Mouse (Mus musculus) liver, embryonic 15.5 days (tissue): ENCODE data around the gene Ckap5. TPM values are rescaled to one million over a fixed set of nuclear protein-coding genes. Genes with fewer than 3 reads are reported as not detected.

Experiments
- ATAC-seq: fragments of 200-750 bp; cut with Nextera tagmentation; 2 replicates; pipeline ENCODE4 v1.8.0; 2017; ENCODE audit warnings: moderate number of reproducible peaks, mild to moderate bottlenecking, moderate library complexity; ENCODE audit not compliant: insufficient read depth
- H3K27ac ChIP-seq: fragments of 300-500 bp; sonication (generic); replicated peaks from 2 replicates; pipeline ENCODE4 v1.5.1; 2015; ENCODE audit warnings: mild to moderate bottlenecking, inconsistent platforms
- H3K27me3 ChIP-seq: fragments of 300-500 bp; sonication (generic); 2 replicates; pipeline ENCODE4 v1.6.1; 2015; ENCODE audit warnings: mild to moderate bottlenecking, inconsistent platforms
- H3K36me3 ChIP-seq: fragments of 300-500 bp; sonication (generic); replicated peaks from 2 replicates; pipeline ENCODE4 v1.6.1; 2015; ENCODE audit warnings: moderate library complexity, mild to moderate bottlenecking, inconsistent platforms
- H3K4me1 ChIP-seq: fragments of 300-500 bp; sonication (generic); replicated peaks from 2 replicates; pipeline ENCODE4 v1.6.1; 2015; ENCODE audit warnings: inconsistent platforms
- H3K4me2 ChIP-seq: fragments of 300-500 bp; sonication (generic); 2 replicates; pipeline ENCODE4 v1.6.1; 2015; ENCODE audit warnings: moderate library complexity, mild to moderate bottlenecking, inconsistent platforms
- H3K4me3 ChIP-seq: fragments of 300-500 bp; sonication (generic); replicated peaks from 2 replicates; pipeline ENCODE4 v1.5.1; 2015; ENCODE audit warnings: mild to moderate bottlenecking, inconsistent platforms
- H3K9ac ChIP-seq: fragments of 300-500 bp; sonication (generic); 2 replicates; pipeline ENCODE4 v1.6.1; 2015; ENCODE audit warnings: moderate library complexity, mild to moderate bottlenecking, inconsistent platforms
- H3K9me3 ChIP-seq: fragments of 300-500 bp; sonication (generic); replicated peaks from 2 replicates; pipeline ENCODE4 v1.6.1; 2016; ENCODE audit warnings: inconsistent platforms
- WGBS: fragments of 180-500 bp; shearing (Covaris S2); methylation state at CpG from one replicate; pipeline ENCODE4 v1.1.7; 2015; ENCODE audit warnings: mixed read lengths; ENCODE audit not compliant: insufficient replicate concordance; 5-methylcytosine and 5-hydroxymethylcytosine counted together
- polyA plus RNA-seq: library from polyadenylated mRNA; unstranded; fragments of >200 nt; fragmentation: Nextera tagmentation; extraction: Ambion mirVana; gene quantifications from 2 replicates; pipeline ENCODE4 v1.2.1, GENCODE M21; 2015

Ckap5 gene
- polyA plus RNA-seq, 1 experiment from 2014 or later: 40.6 TPM

DNA sequence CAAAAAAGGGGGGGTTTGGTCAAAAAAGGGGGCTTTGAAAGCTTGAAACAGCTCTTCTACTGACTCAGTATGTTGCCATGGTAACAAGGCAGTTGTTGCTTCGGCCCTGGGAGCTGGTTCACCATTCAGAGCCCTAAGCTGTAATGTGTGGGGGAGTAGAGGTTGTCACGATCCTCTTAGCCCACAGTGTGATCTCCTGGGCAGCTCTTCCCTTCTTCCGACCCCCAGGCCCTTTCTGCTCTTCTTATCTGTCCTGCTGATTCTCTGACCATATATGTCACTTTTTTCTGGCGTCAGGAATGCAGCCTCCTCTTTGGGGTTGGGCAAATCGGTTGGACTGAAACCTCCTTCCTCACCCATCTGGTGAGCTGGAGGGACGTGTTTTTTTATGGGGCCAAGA lies 126.3 kb downstream of the Ckap5 start:
- no peaks in the 10 kb centered on the region for H3K27me3 ChIP-seq
- peaks cover 41% of the 10 kb centered on the region for H3K4me1 ChIP-seq
- no peak for ATAC-seq
- no peaks in the 10 kb centered on the region for H3K9me3 ChIP-seq
- H3K27ac ChIP-seq: no peak overlapping the region
- H3K4me3 ChIP-seq: no peak overlapping the region
- no peak overlapping the region for H3K4me2 ChIP-seq
- WGBS: 52% methylated on average over 6 of the region's 6 CpGs
- no peak overlapping the region for H3K9ac ChIP-seq
- peaks cover 59% of the 10 kb centered on the region for H3K36me3 ChIP-seq

DNA sequence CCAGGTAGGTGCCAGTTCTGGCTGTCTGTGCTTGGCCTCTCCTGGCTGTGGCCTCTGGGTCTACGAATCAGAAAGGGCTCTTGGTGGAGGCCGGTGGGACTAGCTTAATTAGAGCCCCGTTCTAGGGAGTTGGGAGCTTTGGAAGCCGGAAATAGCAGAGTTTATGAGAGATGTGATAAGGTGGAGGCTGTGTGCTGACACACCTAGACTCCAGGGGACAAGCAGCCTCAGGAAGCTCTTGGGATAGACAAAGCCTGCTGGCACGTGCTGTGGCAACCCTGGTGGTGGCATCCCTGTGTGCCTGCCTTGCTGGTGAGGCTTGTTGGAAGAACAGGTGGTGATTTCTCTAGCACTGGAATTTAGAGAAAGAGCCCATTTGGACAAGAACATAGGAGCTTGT lies 128.8 kb downstream of the Ckap5 start:
- ATAC-seq: no peak
- H3K4me2 ChIP-seq: no peak overlapping the region

DNA sequence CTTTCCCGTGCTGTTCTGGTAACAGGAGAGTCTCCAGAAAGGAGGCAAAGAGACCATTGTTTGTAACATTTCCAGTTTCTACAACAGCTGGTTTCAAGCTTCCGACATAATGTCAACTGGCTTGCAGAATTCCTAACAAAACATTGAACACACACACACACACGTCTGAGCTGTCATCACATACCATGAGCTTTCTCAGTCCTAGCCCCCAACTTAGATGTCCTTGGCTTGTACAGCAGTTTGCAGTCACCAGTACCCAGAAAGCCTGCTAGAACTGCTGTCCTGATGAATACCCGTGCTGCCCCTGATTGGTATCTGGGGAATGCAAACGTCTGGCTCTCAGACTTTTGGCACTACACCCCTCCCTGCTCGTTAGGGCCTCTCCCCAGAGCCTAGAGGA lies 129.3 kb downstream of the Ckap5 start:
- Histone ChIP-seq H3K27ac (no peak overlapping the region), H3K4me2 (no peak overlapping the region), H3K27me3 (no peaks in the 10 kb centered on the region), H3K4me3 (no peak overlapping the region), H3K9ac (no peak overlapping the region), H3K36me3 (peaks cover 80% of the 10 kb centered on the region), H3K9me3 (no peaks in the 10 kb centered on the region), H3K4me1 (peaks cover 24% of the 10 kb centered on the region)
- ATAC-seq: no peak
- WGBS: 59% methylated on average over 6 of the region's 6 CpGs

More for the DNA sequence above, 128.8 kb downstream of the Ckap5 start:
- Histone ChIP-seq H3K4me3 (no peak overlapping the region), H3K27ac (no peak overlapping the region), H3K9me3 (no peaks in the 10 kb centered on the region), H3K9ac (no peak overlapping the region), H3K36me3 (peaks cover 79% of the 10 kb centered on the region), H3K27me3 (no peaks in the 10 kb centered on the region), H3K4me1 (peaks cover 27% of the 10 kb centered on the region)
- WGBS: 77% methylated on average over 5 of the region's 5 CpGs

DNA sequence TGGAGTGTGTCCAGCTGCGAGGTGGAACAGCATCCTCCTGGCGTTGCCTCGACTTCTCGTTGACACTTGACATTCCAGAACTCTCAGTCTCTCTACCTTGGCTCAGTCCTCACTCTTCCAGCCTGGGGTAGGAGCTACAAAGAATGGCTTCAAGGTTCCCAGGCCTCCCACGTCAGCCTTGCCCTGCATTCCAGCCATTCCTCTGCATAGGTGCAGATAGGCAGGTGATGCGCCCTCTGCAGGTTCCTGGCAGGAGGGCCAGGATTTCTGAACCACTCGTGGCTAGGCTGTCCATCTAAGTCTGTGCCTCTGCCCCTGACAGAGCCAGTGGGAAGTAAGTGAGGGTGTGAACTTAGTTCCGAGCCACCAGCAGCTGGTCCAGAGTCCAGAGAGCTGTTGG lies 130.2 kb downstream of the Ckap5 start:
- Histone ChIP-seq H3K36me3 (peaks cover 90% of the 10 kb centered on the region), H3K4me3 (no peak overlapping the region), H3K9ac (no peak overlapping the region), H3K27ac (no peak overlapping the region), H3K4me2 (no peak overlapping the region), H3K4me1 (peaks cover 14% of the 10 kb centered on the region), H3K27me3 (no peaks in the 10 kb centered on the region), H3K9me3 (no peaks in the 10 kb centered on the region)
- 73% methylated on average over 8 of the region's 8 CpGs for WGBS
- peak; percentile 5; the same call in 1 of the 2 replicates for ATAC-seq

DNA sequence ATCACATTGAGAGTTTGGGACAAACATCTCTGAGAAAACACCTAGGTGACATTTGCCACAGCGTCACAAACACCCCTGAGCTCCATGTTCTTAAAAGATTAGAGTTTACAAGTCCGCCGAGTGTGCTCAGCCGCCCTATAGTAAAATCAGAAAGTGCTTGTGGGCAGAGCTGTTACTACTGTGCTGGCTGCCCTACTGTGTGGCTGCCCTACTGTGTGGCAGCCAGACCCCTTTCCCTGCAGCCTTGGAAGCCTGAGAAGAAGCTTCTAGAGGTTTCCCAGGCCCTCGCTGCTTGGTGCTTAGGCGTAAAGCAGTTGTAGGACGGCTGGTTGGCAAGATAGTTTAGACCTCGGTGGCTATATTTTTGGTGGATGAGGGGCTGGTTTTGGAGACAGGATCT lies 133.1 kb downstream of the Ckap5 start:
- ATAC-seq: no peak
- no peak overlapping the region for H3K4me2 ChIP-seq
- no peaks in the 10 kb centered on the region for H3K27me3 ChIP-seq
- no peak overlapping the region for H3K9ac ChIP-seq
- no peak overlapping the region for H3K27ac ChIP-seq
- WGBS: 86% methylated on average over 8 of the region's 8 CpGs
- no peaks in the 10 kb centered on the region for H3K9me3 ChIP-seq
- no peak overlapping the region for H3K4me3 ChIP-seq
- H3K36me3 ChIP-seq: peaks cover 91% of the 10 kb centered on the region
- H3K4me1 ChIP-seq: no peaks in the 10 kb centered on the region

DNA sequence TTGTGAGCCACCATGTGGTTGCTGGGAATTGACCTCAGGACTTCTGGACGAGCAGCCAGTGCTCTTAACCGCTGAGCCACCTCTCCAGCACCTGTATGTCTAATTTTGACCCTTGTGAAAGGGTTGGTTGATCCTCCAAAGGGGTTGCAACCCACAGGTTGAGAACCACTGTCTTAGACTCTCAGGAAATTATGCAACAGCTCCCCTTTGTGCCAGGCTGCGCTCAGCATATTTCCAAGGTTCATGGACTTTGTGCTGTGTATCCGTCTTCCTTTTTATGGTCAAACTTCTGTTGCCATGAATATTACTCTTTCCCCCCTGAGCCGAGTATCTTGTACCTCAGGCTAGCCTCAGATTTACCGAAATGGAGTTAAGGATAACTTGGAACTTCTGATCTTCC lies 134.4 kb downstream of the Ckap5 start:
- Histone ChIP-seq H3K9me3 (no peaks in the 10 kb centered on the region), H3K9ac (no peak overlapping the region), H3K36me3 (peaks cover 84% of the 10 kb centered on the region), H3K4me1 (no peaks in the 10 kb centered on the region), H3K4me3 (no peak overlapping the region), H3K27ac (no peak overlapping the region), H3K27me3 (no peaks in the 10 kb centered on the region), H3K4me2 (no peak overlapping the region)
- 70% methylated on average over 6 of the region's 6 CpGs for WGBS
- no peak for ATAC-seq

DNA sequence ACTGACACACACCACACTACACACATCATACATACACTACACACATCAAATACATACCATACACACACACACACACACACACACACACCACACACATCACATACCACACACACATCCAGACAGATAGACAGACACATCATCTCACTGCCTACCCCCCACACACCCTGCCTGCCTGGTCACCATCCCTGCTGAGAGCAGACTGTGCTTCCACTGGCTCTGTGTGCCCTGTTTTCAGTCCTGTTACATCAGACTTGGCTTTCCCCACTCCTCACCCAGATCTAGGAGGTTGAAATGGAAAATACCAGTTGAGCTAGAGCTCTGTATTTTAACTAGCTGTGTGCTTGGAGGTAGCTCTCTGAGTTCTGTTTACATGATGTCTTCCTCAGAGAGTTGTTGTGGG lies 138.2 kb downstream of the Ckap5 start:
- Histone ChIP-seq H3K27me3 (no peaks in the 10 kb centered on the region), H3K27ac (no peak overlapping the region), H3K4me3 (no peak overlapping the region), H3K9me3 (no peaks in the 10 kb centered on the region), H3K36me3 (peaks cover 81% of the 10 kb centered on the region), H3K4me1 (no peaks in the 10 kb centered on the region), H3K4me2 (no peak overlapping the region), H3K9ac (no peak overlapping the region)
- ATAC-seq: no peak; the same call in 1 of the 2 replicates

DNA sequence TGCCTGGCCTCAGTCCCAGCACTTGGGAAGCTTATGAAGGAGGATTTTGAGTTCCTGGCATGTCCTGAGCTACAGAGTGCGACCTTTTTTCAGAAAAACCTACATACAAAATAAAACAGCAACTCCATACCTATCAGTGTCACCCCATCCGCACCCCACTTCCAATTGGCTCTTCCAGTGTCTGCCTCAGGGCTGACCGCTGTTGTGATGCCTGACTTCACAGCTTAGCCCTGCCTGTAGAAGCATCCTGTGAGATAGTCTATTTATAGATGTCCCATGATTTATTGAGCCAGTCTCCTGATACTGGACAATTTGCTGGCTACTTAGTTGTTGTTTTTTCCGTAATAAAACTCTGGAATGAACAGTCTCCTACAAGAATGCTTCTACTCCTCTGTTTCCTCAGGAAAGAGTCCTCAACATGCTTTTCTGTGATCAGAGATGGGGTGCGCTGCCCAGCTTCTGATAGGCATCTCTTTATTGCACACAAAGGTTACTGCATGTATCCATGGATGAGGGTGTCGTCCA lies 139.9 kb downstream of the Ckap5 start:
- no peak overlapping the region for H3K27ac ChIP-seq
- H3K4me2 ChIP-seq: no peak overlapping the region
- no peak for ATAC-seq
- H3K36me3 ChIP-seq: peaks cover 88% of the 10 kb centered on the region
- H3K9ac ChIP-seq: no peak overlapping the region
- 81% methylated on average over 6 of the region's 6 CpGs for WGBS
- H3K9me3 ChIP-seq: no peaks in the 10 kb centered on the region
- no peak overlapping the region for H3K4me3 ChIP-seq
- H3K27me3 ChIP-seq: no peaks in the 10 kb centered on the region
- H3K4me1 ChIP-seq: no peaks in the 10 kb centered on the region

DNA sequence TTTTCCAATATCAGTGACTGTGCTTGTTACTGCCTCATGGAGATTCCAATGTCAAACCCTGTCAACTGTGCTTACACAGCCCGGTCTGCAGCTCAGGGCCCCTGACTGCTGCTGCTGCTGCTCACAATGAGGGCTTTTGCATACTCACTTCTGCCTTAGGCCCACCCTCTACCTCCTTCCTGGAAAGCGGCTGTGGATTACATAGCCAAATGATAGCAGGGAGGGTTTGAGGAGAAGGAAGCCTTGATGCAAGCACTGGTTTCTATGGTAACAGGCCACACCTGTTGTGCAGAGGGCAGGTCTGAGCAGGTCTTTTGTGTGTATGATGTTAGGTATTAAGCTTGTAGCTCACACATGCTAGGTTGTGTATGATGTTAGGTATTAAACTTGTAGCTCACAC lies 141.2 kb downstream of the Ckap5 start:
- Histone ChIP-seq H3K27me3 (no peaks in the 10 kb centered on the region), H3K9me3 (no peaks in the 10 kb centered on the region), H3K9ac (no peak overlapping the region), H3K27ac (no peak overlapping the region), H3K4me3 (no peak overlapping the region), H3K4me1 (no peaks in the 10 kb centered on the region), H3K36me3 (peaks cover 89% of the 10 kb centered on the region), H3K4me2 (no peak overlapping the region)
- 82% methylated on average over 2 of the region's 2 CpGs for WGBS
- no peak for ATAC-seq

DNA sequence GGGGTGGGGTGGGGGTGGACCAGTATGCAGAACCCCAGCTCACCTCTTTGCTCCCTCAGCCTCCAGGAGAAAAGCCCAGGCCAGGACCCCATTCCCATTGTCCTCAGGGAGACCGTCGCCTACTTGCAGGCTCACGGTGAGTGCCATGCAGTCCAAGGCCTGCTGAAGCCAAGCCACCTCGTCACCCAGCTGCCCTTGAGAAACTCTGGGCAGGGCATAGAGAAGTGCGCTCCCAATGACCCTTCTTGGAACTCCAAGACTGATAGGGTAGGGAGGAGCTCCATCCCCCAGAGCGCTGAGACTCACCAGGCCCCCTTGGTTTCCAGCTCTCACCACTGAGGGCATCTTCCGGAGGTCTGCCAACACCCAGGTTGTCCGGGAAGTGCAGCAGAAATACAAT lies 142.8 kb downstream of the Ckap5 start:
- no peaks in the 10 kb centered on the region for H3K4me1 ChIP-seq

DNA sequence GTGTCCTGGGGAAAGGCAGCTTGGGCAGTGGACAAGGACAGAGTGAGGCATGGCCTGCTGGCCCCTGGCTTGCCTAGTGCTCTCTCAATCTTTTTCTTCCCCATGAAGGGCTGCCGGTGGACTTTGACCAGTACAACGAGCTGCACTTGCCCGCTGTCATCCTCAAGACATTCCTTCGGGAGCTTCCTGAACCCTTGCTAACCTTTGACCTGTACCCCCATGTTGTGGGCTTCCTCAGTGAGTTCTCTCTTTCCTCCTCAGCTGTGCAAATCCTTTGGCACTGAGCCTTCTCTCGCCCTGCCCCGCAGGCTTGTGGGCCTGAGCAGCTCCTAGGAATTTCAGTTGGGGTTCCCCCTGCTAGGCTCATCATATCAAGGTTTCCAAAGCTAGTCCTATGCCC lies 143.5 kb downstream of the Ckap5 start:
- peaks cover 89% of the 10 kb centered on the region for H3K36me3 ChIP-seq
- H3K27me3 ChIP-seq: no peaks in the 10 kb centered on the region
- no peak overlapping the region for H3K4me2 ChIP-seq
- H3K4me3 ChIP-seq: no peak overlapping the region
- H3K27ac ChIP-seq: no peak overlapping the region
- no peak for ATAC-seq
- no peak overlapping the region for H3K9ac ChIP-seq
- WGBS: 74% methylated on average over 6 of the region's 6 CpGs
- no peaks in the 10 kb centered on the region for H3K9me3 ChIP-seq
- no peaks in the 10 kb centered on the region for H3K4me1 ChIP-seq

More for the DNA sequence above, 142.8 kb downstream of the Ckap5 start:
- WGBS: 83% methylated on average over 8 of the region's 8 CpGs
- Histone ChIP-seq H3K27ac (no peak overlapping the region), H3K4me3 (no peak overlapping the region), H3K9ac (no peak overlapping the region), H3K27me3 (no peaks in the 10 kb centered on the region), H3K36me3 (peaks cover 88% of the 10 kb centered on the region), H3K9me3 (no peaks in the 10 kb centered on the region), H3K4me2 (no peak overlapping the region)
- no peak for ATAC-seq
